Mouse (Mus musculus): ENCODE results near the gene Timm8a1. TPM values are rescaled to one million over a fixed set of nuclear protein-coding genes. Genes with fewer than 3 reads are reported as not detected.

Gene Timm8a1
- polyA plus RNA-seq (2014; fragmentation: Nextera tagmentation; extraction: Ambion mirVana): 71.0 and 81.2 TPM in 2 replicates

GRCm38 (mm10) chrX:134541145-134541954 is at the start of gene Timm8a1:
Gene Timm8a1, minus strand, starts transcription at chrX:134541865.
- WGBS: 20% methylated on average over 41 of the region's 61 CpGs
- peak within 1 kb of the TSS; percentile 42 for H3K4me3 ChIP-seq (ENCODE audit: low read depth, low read length)
- no peaks in the 10 kb centered on the region for H3K9me3 ChIP-seq (ENCODE audit: control insufficient read depth, low read depth, low read length)
- ATAC-seq (ENCODE audit: insufficient number of reproducible peaks, insufficient read depth, low FRiP score, low read depth): peak; percentile 92
- no peaks in the 10 kb centered on the region for H3K36me3 ChIP-seq (ENCODE audit: control insufficient read depth, insufficient read depth, low read length)
- no peaks in the 10 kb centered on the region for H3K27me3 ChIP-seq (ENCODE audit: control insufficient read depth, insufficient read depth, low read length)
- no peaks in the 10 kb centered on the region for H3K4me1 ChIP-seq (ENCODE audit: control insufficient read depth, insufficient read depth, low read length)
- H3K4me2 ChIP-seq (replicated peaks; ENCODE audit: low read depth, low read length): peak within 1 kb of the TSS; percentile 47
- H3K27ac ChIP-seq (ENCODE audit: low read length): peak within 1 kb of the TSS; percentile 75
- H3K9ac ChIP-seq (replicated peaks; ENCODE audit: low read depth, low read length): peak within 1 kb of the TSS; percentile 42

- Histone ChIP-seq H3K4me1 (ENCODE audit: control insufficient read depth, insufficient read depth, low read length) (no peaks in the 10 kb centered on the region), H3K9ac (replicated peaks; ENCODE audit: low read depth, low read length) (no peak overlapping the region), H3K27ac (ENCODE audit: low read length) (no peak overlapping the region), H3K9me3 (ENCODE audit: control insufficient read depth, low read depth, low read length) (no peaks in the 10 kb centered on the region), H3K36me3 (ENCODE audit: control insufficient read depth, insufficient read depth, low read length) (peaks cover 4% of the 10 kb centered on the region; the same call in 1 of the 2 replicates), H3K4me3 (ENCODE audit: low read depth, low read length) (no peak overlapping the region), H3K4me2 (replicated peaks; ENCODE audit: low read depth, low read length) (no peak overlapping the region), H3K27me3 (ENCODE audit: control insufficient read depth, insufficient read depth, low read length) (no peaks in the 10 kb centered on the region)
- ATAC-seq (ENCODE audit: insufficient number of reproducible peaks, insufficient read depth, low FRiP score, low read depth): no peak
- 52% methylated on average over 5 of the region's 5 CpGs for WGBS
These were observed 48.2 kb upstream of the Timm8a1 start for GRCm38 (mm10) chrX:134589836-134590235.

DNA sequence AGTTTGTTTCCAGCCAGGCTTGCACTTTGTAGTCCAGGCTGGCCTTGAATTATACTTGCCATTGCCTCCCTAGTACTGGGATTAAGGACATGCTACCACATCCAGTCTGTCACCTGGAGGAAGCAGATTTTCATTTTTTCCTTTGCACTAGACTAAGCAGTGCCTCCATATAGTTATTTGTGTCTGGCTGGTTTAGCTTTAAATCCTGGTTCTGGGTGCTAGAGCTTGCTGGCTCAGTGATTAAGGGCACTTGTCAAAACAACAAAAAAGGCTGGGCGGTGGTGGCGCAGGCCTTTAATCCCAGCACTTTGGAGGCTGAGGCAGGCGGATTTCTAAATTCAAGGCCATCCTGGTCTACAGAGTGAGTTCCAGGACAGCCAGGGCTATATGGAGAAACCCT is 47.3 kb upstream of the Timm8a1 start:
- Histone ChIP-seq H3K4me2 (replicated peaks; ENCODE audit: low read depth, low read length) (no peak overlapping the region), H3K27me3 (ENCODE audit: control insufficient read depth, insufficient read depth, low read length) (no peaks in the 10 kb centered on the region), H3K4me3 (ENCODE audit: low read depth, low read length) (no peak overlapping the region), H3K36me3 (ENCODE audit: control insufficient read depth, insufficient read depth, low read length) (peaks cover 4% of the 10 kb centered on the region; the same call in 1 of the 2 replicates), H3K27ac (ENCODE audit: low read length) (no peak overlapping the region), H3K4me1 (ENCODE audit: control insufficient read depth, insufficient read depth, low read length) (no peaks in the 10 kb centered on the region), H3K9ac (replicated peaks; ENCODE audit: low read depth, low read length) (no peak overlapping the region), H3K9me3 (ENCODE audit: control insufficient read depth, low read depth, low read length) (no peaks in the 10 kb centered on the region)
- 89% methylated on average over 3 of the region's 3 CpGs for WGBS
- no peak for ATAC-seq (ENCODE audit: insufficient number of reproducible peaks, insufficient read depth, low FRiP score, low read depth)

GRCm38 (mm10) chrX:134588261-134588660 is 46.6 kb upstream of the Timm8a1 start:
- no peaks in the 10 kb centered on the region for H3K9me3 ChIP-seq (ENCODE audit: control insufficient read depth, low read depth, low read length)
- H3K9ac ChIP-seq (replicated peaks; ENCODE audit: low read depth, low read length): no peak overlapping the region
- H3K4me1 ChIP-seq (ENCODE audit: control insufficient read depth, insufficient read depth, low read length): no peaks in the 10 kb centered on the region
- H3K36me3 ChIP-seq (ENCODE audit: control insufficient read depth, insufficient read depth, low read length): peaks cover 4% of the 10 kb centered on the region; the same call in 1 of the 2 replicates
- H3K27ac ChIP-seq (ENCODE audit: low read length): no peak overlapping the region
- ATAC-seq (ENCODE audit: insufficient number of reproducible peaks, insufficient read depth, low FRiP score, low read depth): no peak
- no peak overlapping the region for H3K4me3 ChIP-seq (ENCODE audit: low read depth, low read length)
- H3K4me2 ChIP-seq (replicated peaks; ENCODE audit: low read depth, low read length): no peak overlapping the region
- no peaks in the 10 kb centered on the region for H3K27me3 ChIP-seq (ENCODE audit: control insufficient read depth, insufficient read depth, low read length)
- 86% methylated on average over 4 of the region's 4 CpGs for WGBS

GRCm38 (mm10) chrX:134586447-134586846 is 44.8 kb upstream of the Timm8a1 start:
- Histone ChIP-seq H3K36me3 (ENCODE audit: control insufficient read depth, insufficient read depth, low read length) (peaks cover 4% of the 10 kb centered on the region; the same call in 1 of the 2 replicates), H3K9me3 (ENCODE audit: control insufficient read depth, low read depth, low read length) (no peaks in the 10 kb centered on the region), H3K27ac (ENCODE audit: low read length) (no peak overlapping the region), H3K4me1 (ENCODE audit: control insufficient read depth, insufficient read depth, low read length) (no peaks in the 10 kb centered on the region), H3K27me3 (ENCODE audit: control insufficient read depth, insufficient read depth, low read length) (no peaks in the 10 kb centered on the region), H3K4me2 (replicated peaks; ENCODE audit: low read depth, low read length) (peak overlapping the region; percentile 64), H3K4me3 (ENCODE audit: low read depth, low read length) (peak overlapping the region; percentile 49), H3K9ac (replicated peaks; ENCODE audit: low read depth, low read length) (peak overlapping the region; percentile 58)
- no peak for ATAC-seq (ENCODE audit: insufficient number of reproducible peaks, insufficient read depth, low FRiP score, low read depth)
- 42% methylated on average over 8 of the region's 8 CpGs for WGBS

GRCm38 (mm10) chrX:134585103-134586002 is 43.7 kb upstream of the Timm8a1 start, which contains the start of gene Rpl36a:
Gene Rpl36a, plus strand, starts transcription at chrX:134585654.
- WGBS: 17% methylated on average over 45 of the region's 45 CpGs
- H3K4me3 ChIP-seq (ENCODE audit: low read depth, low read length): peak within 1 kb of the TSS; percentile 49
- peaks cover 4% of the 10 kb centered on the region; the same call in 1 of the 2 replicates for H3K36me3 ChIP-seq (ENCODE audit: control insufficient read depth, insufficient read depth, low read length)
- peak within 1 kb of the TSS; percentile 84 for H3K27ac ChIP-seq (ENCODE audit: low read length)
- no peaks in the 10 kb centered on the region for H3K9me3 ChIP-seq (ENCODE audit: control insufficient read depth, low read depth, low read length)
- H3K9ac ChIP-seq (replicated peaks; ENCODE audit: low read depth, low read length): peak within 1 kb of the TSS; percentile 58
- ATAC-seq (ENCODE audit: insufficient number of reproducible peaks, insufficient read depth, low FRiP score, low read depth): peak; percentile 97
- H3K4me2 ChIP-seq (replicated peaks; ENCODE audit: low read depth, low read length): peak within 1 kb of the TSS; percentile 64
- H3K4me1 ChIP-seq (ENCODE audit: control insufficient read depth, insufficient read depth, low read length): no peaks in the 10 kb centered on the region
- H3K27me3 ChIP-seq (ENCODE audit: control insufficient read depth, insufficient read depth, low read length): no peaks in the 10 kb centered on the region

DNA sequence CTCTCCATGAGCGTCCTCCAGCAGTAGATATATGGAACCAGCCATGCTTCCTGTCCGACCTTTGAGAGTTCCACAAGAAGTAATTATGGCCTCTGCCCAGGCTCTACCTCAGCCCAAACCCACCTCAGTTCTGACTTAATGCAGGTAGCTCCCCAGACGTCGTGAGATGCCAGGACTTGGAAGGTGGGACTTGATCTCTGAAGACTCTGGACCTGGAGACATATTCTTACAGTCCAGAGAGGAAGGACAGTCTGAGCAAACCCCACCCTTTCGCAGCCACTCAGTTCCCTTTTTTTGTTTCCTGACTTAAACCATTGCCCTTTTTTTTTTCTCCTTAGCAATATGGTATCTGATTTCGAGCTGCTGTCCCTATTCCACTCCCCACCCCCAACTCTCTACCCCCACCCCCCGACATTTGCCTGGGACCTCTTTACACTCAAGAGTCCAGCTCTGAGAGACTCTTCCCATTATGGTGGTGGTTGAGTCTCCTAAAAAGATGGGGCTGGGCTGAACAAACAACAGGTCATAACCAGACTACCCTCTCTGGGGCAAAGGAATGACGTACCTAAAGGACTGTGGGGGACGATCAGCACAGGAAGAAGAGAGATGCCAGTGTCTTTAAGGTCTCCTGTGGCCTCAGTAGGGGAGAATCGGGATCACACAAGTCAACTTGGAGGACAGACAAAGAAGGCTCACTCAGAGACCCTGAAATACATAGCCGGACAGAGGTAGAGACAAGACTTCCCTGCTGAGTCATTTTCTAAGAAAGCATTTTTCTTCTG is 41.4 kb upstream of the Timm8a1 start, which contains the start of gene Btk:
Btk (minus strand) TSS at position 683 of the 782 bp plus-strand sequence.
- H3K9ac ChIP-seq (replicated peaks; ENCODE audit: low read depth, low read length): no peak within 1 kb of the TSS
- no peaks in the 10 kb centered on the region for H3K9me3 ChIP-seq (ENCODE audit: control insufficient read depth, low read depth, low read length)
- H3K4me2 ChIP-seq (replicated peaks; ENCODE audit: low read depth, low read length): no peak within 1 kb of the TSS
- no peak within 1 kb of the TSS for H3K27ac ChIP-seq (ENCODE audit: low read length)
- no peaks in the 10 kb centered on the region; the same call in 1 of the 2 replicates for H3K36me3 ChIP-seq (ENCODE audit: control insufficient read depth, insufficient read depth, low read length)
- H3K27me3 ChIP-seq (ENCODE audit: control insufficient read depth, insufficient read depth, low read length): no peaks in the 10 kb centered on the region
- H3K4me3 ChIP-seq (ENCODE audit: low read depth, low read length): no peak within 1 kb of the TSS
- no peak for ATAC-seq (ENCODE audit: insufficient number of reproducible peaks, insufficient read depth, low FRiP score, low read depth)
- H3K4me1 ChIP-seq (ENCODE audit: control insufficient read depth, insufficient read depth, low read length): no peaks in the 10 kb centered on the region
- WGBS: 85% methylated on average over 11 of the region's 11 CpGs
